Mouse (Mus musculus) liver, embryonic 12.5 days (tissue): Measurements from ENCODE around the gene Dpp6. TPM values are rescaled to one million over a fixed set of nuclear protein-coding genes. Genes with fewer than 3 reads are reported as not detected.

Experiments used
- ATAC-seq: fragments of 200-750 bp; cut with Nextera tagmentation; 2 replicates; pipeline ENCODE4 v1.8.0; 2017; ENCODE audit warnings: moderate number of reproducible peaks, mild to moderate bottlenecking, moderate library complexity
- H3K27ac ChIP-seq: fragments of 300-500 bp; sonication (generic); 2 replicates; pipeline ENCODE4 v1.5.1; 2016; ENCODE audit warnings: mild to moderate bottlenecking
- H3K27me3 ChIP-seq: fragments of 300-500 bp; sonication (generic); replicated peaks from 2 replicates; pipeline ENCODE4 v1.6.1; 2016; ENCODE audit warnings: mild to moderate bottlenecking, moderate library complexity
- H3K36me3 ChIP-seq: fragments of 300-500 bp; sonication (generic); 2 replicates; pipeline ENCODE4 v1.6.1; 2016; ENCODE audit warnings: mild to moderate bottlenecking, moderate library complexity
- H3K4me1 ChIP-seq: fragments of 300-500 bp; sonication (generic); 2 replicates; pipeline ENCODE4 v1.6.1; 2016
- H3K4me2 ChIP-seq: fragments of 300-500 bp; sonication (generic); 2 replicates; pipeline ENCODE4 v1.6.1; 2016; ENCODE audit warnings: mild to moderate bottlenecking, moderate library complexity
- H3K4me3 ChIP-seq: fragments of 300-500 bp; sonication (generic); 2 replicates; pipeline ENCODE4 v1.5.1; 2016; ENCODE audit warnings: mild to moderate bottlenecking, moderate library complexity
- H3K9ac ChIP-seq: fragments of 300-500 bp; sonication (generic); 2 replicates; pipeline ENCODE4 v1.6.1; 2016; ENCODE audit warnings: mild to moderate bottlenecking, moderate library complexity
- H3K9me3 ChIP-seq: fragments of 300-500 bp; sonication (generic); replicated peaks from 2 replicates; pipeline ENCODE4 v1.6.1; 2016; ENCODE audit warnings: mild to moderate bottlenecking, moderate library complexity
- WGBS: fragments of 180-500 bp; shearing (Covaris S2); methylation state at CpG from one replicate; pipeline ENCODE4 v1.1.7; 2016; ENCODE audit not compliant: insufficient replicate concordance; 5-methylcytosine and 5-hydroxymethylcytosine counted together
- polyA plus RNA-seq: library from polyadenylated mRNA; unstranded; fragments of >200 nt; fragmentation: Nextera tagmentation; extraction: Ambion mirVana; gene quantifications from 2 replicates; pipeline ENCODE4 v1.2.1, GENCODE M21; 2016

The Dpp6 gene
- polyA plus RNA-seq, 1 experiment from 2014 or later, result 0.67 TPM

GRCm38 (mm10) chr5:27322895-27323792 lies 506.1 kb downstream of the Dpp6 start:
- H3K4me2 ChIP-seq, result no peak overlapping the region
- no peak overlapping the region for H3K9ac ChIP-seq
- no peak overlapping the region for H3K4me3 ChIP-seq
- H3K27me3 ChIP-seq, result no peaks in the 10 kb centered on the region
- no peaks in the 10 kb centered on the region for H3K36me3 ChIP-seq
- no peaks in the 10 kb centered on the region for H3K9me3 ChIP-seq
- WGBS, result 51% methylated on average over 3 of the region's 3 CpGs
- ATAC-seq, result no peak
- no peaks in the 10 kb centered on the region for H3K4me1 ChIP-seq
- H3K27ac ChIP-seq, result no peak overlapping the region

GRCm38 (mm10) chr5:27324346-27324928 lies 507.4 kb downstream of the Dpp6 start:
- no peaks in the 10 kb centered on the region for H3K36me3 ChIP-seq
- H3K27me3 ChIP-seq, result no peaks in the 10 kb centered on the region
- H3K4me3 ChIP-seq, result no peak overlapping the region
- H3K9me3 ChIP-seq, result no peaks in the 10 kb centered on the region
- no peak overlapping the region for H3K9ac ChIP-seq
- no peak overlapping the region for H3K4me2 ChIP-seq
- no peaks in the 10 kb centered on the region for H3K4me1 ChIP-seq
- no peak overlapping the region for H3K27ac ChIP-seq
- no peak for ATAC-seq
- 36% methylated on average over 3 of the region's 3 CpGs for WGBS

GRCm38 (mm10) chr5:27336698-27337097 lies 519.7 kb downstream of the Dpp6 start:
- Histone ChIP-seq H3K36me3 (no peaks in the 10 kb centered on the region), H3K9ac (no peak overlapping the region), H3K4me3 (no peak overlapping the region), H3K27ac (no peak overlapping the region), H3K9me3 (no peaks in the 10 kb centered on the region), H3K4me2 (no peak overlapping the region), H3K27me3 (no peaks in the 10 kb centered on the region), H3K4me1 (no peaks in the 10 kb centered on the region)
- WGBS, result 41% methylated on average over 2 of the region's 2 CpGs
- ATAC-seq, result no peak

GRCm38 (mm10) chr5:27339196-27340030 lies 522.4 kb downstream of the Dpp6 start:
- ATAC-seq, result no peak
- H3K4me3 ChIP-seq, result no peak overlapping the region
- H3K4me2 ChIP-seq, result no peak overlapping the region
- H3K9ac ChIP-seq, result no peak overlapping the region
- WGBS, result 65% methylated on average over 5 of the region's 5 CpGs
- H3K9me3 ChIP-seq, result no peaks in the 10 kb centered on the region
- no peaks in the 10 kb centered on the region for H3K36me3 ChIP-seq
- no peak overlapping the region for H3K27ac ChIP-seq
- H3K27me3 ChIP-seq, result no peaks in the 10 kb centered on the region
- H3K4me1 ChIP-seq, result no peaks in the 10 kb centered on the region

- 60% methylated on average over 6 of the region's 6 CpGs for WGBS
- no peak for ATAC-seq
- Histone ChIP-seq H3K4me1 (no peaks in the 10 kb centered on the region), H3K9me3 (no peaks in the 10 kb centered on the region), H3K27ac (no peak overlapping the region), H3K9ac (no peak overlapping the region), H3K4me2 (no peak overlapping the region), H3K36me3 (no peaks in the 10 kb centered on the region), H3K27me3 (no peaks in the 10 kb centered on the region), H3K4me3 (no peak overlapping the region)
Measured at GRCm38 (mm10) chr5:27342276-27342675, 525.3 kb downstream of the Dpp6 start.

GRCm38 (mm10) chr5:27343626-27344025 lies 526.6 kb downstream of the Dpp6 start:
- ATAC-seq, result no peak
- Histone ChIP-seq H3K9me3 (no peaks in the 10 kb centered on the region), H3K36me3 (no peaks in the 10 kb centered on the region), H3K4me1 (no peaks in the 10 kb centered on the region), H3K4me3 (no peak overlapping the region), H3K27ac (no peak overlapping the region), H3K9ac (no peak overlapping the region), H3K4me2 (no peak overlapping the region), H3K27me3 (no peaks in the 10 kb centered on the region)
- WGBS, result 79% methylated on average over 1 of the region's 1 CpGs

- Histone ChIP-seq H3K27me3 (no peaks in the 10 kb centered on the region), H3K9me3 (no peaks in the 10 kb centered on the region), H3K36me3 (no peaks in the 10 kb centered on the region), H3K4me1 (no peaks in the 10 kb centered on the region), H3K27ac (no peak overlapping the region), H3K4me2 (no peak overlapping the region), H3K9ac (no peak overlapping the region), H3K4me3 (no peak overlapping the region)
- WGBS, result 55% methylated on average over 5 of the region's 5 CpGs
- ATAC-seq, result no peak
Measured at GRCm38 (mm10) chr5:27348181-27349095, 531.4 kb downstream of the Dpp6 start.

GRCm38 (mm10) chr5:27357630-27358029 lies 540.6 kb downstream of the Dpp6 start:
- H3K9me3 ChIP-seq, result no peaks in the 10 kb centered on the region
- no peaks in the 10 kb centered on the region for H3K36me3 ChIP-seq
- WGBS, result 59% methylated on average over 3 of the region's 3 CpGs
- H3K4me3 ChIP-seq, result no peak overlapping the region
- no peaks in the 10 kb centered on the region for H3K4me1 ChIP-seq
- H3K4me2 ChIP-seq, result no peak overlapping the region
- H3K27ac ChIP-seq, result no peak overlapping the region
- H3K27me3 ChIP-seq, result no peaks in the 10 kb centered on the region
- no peak for ATAC-seq
- H3K9ac ChIP-seq, result no peak overlapping the region

- no peaks in the 10 kb centered on the region for H3K4me1 ChIP-seq
- no peak overlapping the region for H3K9ac ChIP-seq
- no peak overlapping the region for H3K27ac ChIP-seq
- no peak overlapping the region for H3K4me3 ChIP-seq
- no peak overlapping the region for H3K4me2 ChIP-seq
- no peaks in the 10 kb centered on the region for H3K36me3 ChIP-seq
- WGBS, result 47% methylated on average over 2 of the region's 2 CpGs
- no peaks in the 10 kb centered on the region for H3K9me3 ChIP-seq
- no peaks in the 10 kb centered on the region for H3K27me3 ChIP-seq
- no peak for ATAC-seq
Measured at GRCm38 (mm10) chr5:27365946-27366345, 548.9 kb downstream of the Dpp6 start.

- WGBS, result 51% methylated on average over 3 of the region's 3 CpGs
- H3K9me3 ChIP-seq, result no peaks in the 10 kb centered on the region
- no peak overlapping the region for H3K4me3 ChIP-seq
- H3K27me3 ChIP-seq, result no peaks in the 10 kb centered on the region
- H3K36me3 ChIP-seq, result no peaks in the 10 kb centered on the region
- H3K4me2 ChIP-seq, result no peak overlapping the region
- H3K4me1 ChIP-seq, result no peaks in the 10 kb centered on the region
- ATAC-seq, result no peak
- H3K27ac ChIP-seq, result no peak overlapping the region
- H3K9ac ChIP-seq, result no peak overlapping the region
Measured at GRCm38 (mm10) chr5:27370814-27371213, 553.8 kb downstream of the Dpp6 start.

GRCm38 (mm10) chr5:27373931-27374330 lies 556.9 kb downstream of the Dpp6 start:
- Histone ChIP-seq H3K4me2 (no peak overlapping the region), H3K36me3 (no peaks in the 10 kb centered on the region), H3K9me3 (no peaks in the 10 kb centered on the region), H3K4me3 (no peak overlapping the region), H3K9ac (no peak overlapping the region), H3K27me3 (no peaks in the 10 kb centered on the region), H3K4me1 (no peaks in the 10 kb centered on the region), H3K27ac (no peak overlapping the region)
- ATAC-seq, result no peak
- WGBS, result 55% methylated on average over 1 of the region's 1 CpGs
